Mouse (Mus musculus) intestine, embryonic 16.5 days (tissue): Measurements from ENCODE around the gene Dnajc8. TPM values are rescaled to one million over a fixed set of nuclear protein-coding genes. Genes with fewer than 3 reads are reported as not detected.

Source experiments
- ATAC-seq: fragments of 200-750 bp; cut with Nextera tagmentation; 2 replicates; pipeline ENCODE4 v1.8.0; 2017; ENCODE audit warnings: moderate TSS enrichment, moderate library complexity
- H3K27ac ChIP-seq: fragments of 300-500 bp; sonication (generic); 2 replicates; pipeline ENCODE4 v1.5.1; 2014; ENCODE audit warnings: mild to moderate bottlenecking, low read length
- H3K27me3 ChIP-seq: fragments of 300-500 bp; sonication (generic); replicated peaks from 2 replicates; pipeline ENCODE4 v1.6.1; 2014; ENCODE audit warnings: low read length, control low read depth, mixed read lengths; ENCODE audit not compliant: control insufficient read depth, insufficient read depth
- H3K36me3 ChIP-seq: fragments of 300-500 bp; sonication (generic); 2 replicates; pipeline ENCODE4 v1.6.1; 2014; ENCODE audit warnings: low read length, control low read depth; ENCODE audit not compliant: control insufficient read depth, insufficient read depth
- H3K4me1 ChIP-seq: fragments of 300-500 bp; sonication (generic); 2 replicates; pipeline ENCODE4 v1.6.1; 2014; ENCODE audit warnings: low read length, control low read depth, mixed read lengths; ENCODE audit not compliant: control insufficient read depth, insufficient read depth
- H3K4me2 ChIP-seq: fragments of 300-500 bp; sonication (generic); 2 replicates; pipeline ENCODE4 v1.6.1; 2014; ENCODE audit warnings: low read depth, low read length, control low read depth
- H3K4me3 ChIP-seq: fragments of 300-500 bp; sonication (generic); 2 replicates; pipeline ENCODE4 v1.5.1; 2014; ENCODE audit warnings: mild to moderate bottlenecking, low read length
- H3K9ac ChIP-seq: fragments of 300-500 bp; sonication (generic); 2 replicates; pipeline ENCODE4 v1.6.1; 2014; ENCODE audit warnings: low read depth, low read length
- H3K9me3 ChIP-seq: fragments of 300-500 bp; sonication (generic); 2 replicates; pipeline ENCODE4 v1.6.1; 2016; ENCODE audit warnings: low read length, control low read depth; ENCODE audit not compliant: control insufficient read depth
- WGBS: fragments of 180-500 bp; shearing (Covaris S2); extraction: QIAGEN DNeasy Blood & Tissue Kit; methylation state at CpG from one replicate; pipeline ENCODE4 v1.1.7; 2014; 5-methylcytosine and 5-hydroxymethylcytosine counted together
- polyA plus RNA-seq: library from polyadenylated mRNA; unstranded; fragments of >200 nt; fragmentation: Nextera tagmentation; extraction: Ambion mirVana; gene quantifications from 2 replicates; pipeline ENCODE4 v1.2.1, GENCODE M21; 2015

Gene Dnajc8
- polyA plus RNA-seq, 1 experiment from 2014 or later, result 150 TPM

- 39% methylated on average over 11 of the region's 11 CpGs for WGBS
Observed at GRCm38 (mm10) chr4:132573327-132573726, 38.0 kb downstream of the Dnajc8 start.

GRCm38 (mm10) chr4:132574809-132575347, 39.5 kb downstream of the Dnajc8 start:
- Histone ChIP-seq H3K9ac (no peak overlapping the region), H3K27me3 (no peaks in the 10 kb centered on the region), H3K36me3 (no peaks in the 10 kb centered on the region), H3K27ac (no peak overlapping the region), H3K4me1 (peaks cover 3% of the 10 kb centered on the region; the same call in 1 of the 2 replicates), H3K9me3 (no peaks in the 10 kb centered on the region), H3K4me2 (no peak overlapping the region), H3K4me3 (no peak overlapping the region)
- no peak for ATAC-seq
- 89% methylated on average over 1 of the region's 1 CpGs for WGBS

More at GRCm38 (mm10) chr4:132573327-132573726, 38.0 kb downstream of the Dnajc8 start:
- H3K36me3 ChIP-seq, result no peaks in the 10 kb centered on the region
- 0 out of 2 replicates have a peak overlapping the region, but pooled peaks have one; percentile 0 for H3K4me2 ChIP-seq
- no peak overlapping the region for H3K4me3 ChIP-seq
- no peak overlapping the region for H3K27ac ChIP-seq
- peaks cover 3% of the 10 kb centered on the region; the same call in 1 of the 2 replicates for H3K4me1 ChIP-seq
- peak; percentile 33; the same call in 1 of the 2 replicates for ATAC-seq
- H3K9ac ChIP-seq, result no peak overlapping the region
- no peaks in the 10 kb centered on the region for H3K9me3 ChIP-seq
- H3K27me3 ChIP-seq, result no peaks in the 10 kb centered on the region

- Histone ChIP-seq H3K4me1 (no peaks in the 10 kb centered on the region), H3K9me3 (no peaks in the 10 kb centered on the region), H3K4me2 (no peak overlapping the region), H3K4me3 (no peak overlapping the region), H3K36me3 (no peaks in the 10 kb centered on the region), H3K9ac (no peak overlapping the region), H3K27ac (no peak overlapping the region), H3K27me3 (no peaks in the 10 kb centered on the region)
- 66% methylated on average over 3 of the region's 3 CpGs for WGBS
- no peak for ATAC-seq
Observed at GRCm38 (mm10) chr4:132583781-132584180, 48.4 kb downstream of the Dnajc8 start.

GRCm38 (mm10) chr4:132584975-132585374, 49.6 kb downstream of the Dnajc8 start:
- H3K4me3 ChIP-seq, result no peak overlapping the region
- WGBS, result 74% methylated on average over 2 of the region's 2 CpGs
- no peak overlapping the region for H3K4me2 ChIP-seq
- H3K27ac ChIP-seq, result no peak overlapping the region
- no peak overlapping the region for H3K9ac ChIP-seq
- no peaks in the 10 kb centered on the region for H3K9me3 ChIP-seq
- no peaks in the 10 kb centered on the region for H3K4me1 ChIP-seq
- H3K27me3 ChIP-seq, result no peaks in the 10 kb centered on the region
- no peak for ATAC-seq
- H3K36me3 ChIP-seq, result no peaks in the 10 kb centered on the region

GRCm38 (mm10) chr4:132586282-132586681, 50.9 kb downstream of the Dnajc8 start:
- Histone ChIP-seq H3K36me3 (no peaks in the 10 kb centered on the region), H3K4me2 (no peak overlapping the region), H3K27me3 (no peaks in the 10 kb centered on the region), H3K9me3 (no peaks in the 10 kb centered on the region), H3K4me3 (no peak overlapping the region), H3K9ac (no peak overlapping the region), H3K27ac (no peak overlapping the region), H3K4me1 (no peaks in the 10 kb centered on the region)
- 95% methylated on average over 4 of the region's 4 CpGs for WGBS
- ATAC-seq, result no peak

- Histone ChIP-seq H3K27ac (no peak overlapping the region), H3K27me3 (no peaks in the 10 kb centered on the region), H3K36me3 (no peaks in the 10 kb centered on the region), H3K9me3 (no peaks in the 10 kb centered on the region), H3K4me3 (no peak overlapping the region), H3K4me1 (no peaks in the 10 kb centered on the region), H3K9ac (no peak overlapping the region), H3K4me2 (no peak overlapping the region)
- WGBS, result 67% methylated on average over 3 of the region's 3 CpGs
- ATAC-seq, result no peak
Observed at GRCm38 (mm10) chr4:132588512-132588911, 53.2 kb downstream of the Dnajc8 start.

- H3K27me3 ChIP-seq, result no peaks in the 10 kb centered on the region
- H3K4me1 ChIP-seq, result no peaks in the 10 kb centered on the region
- no peak overlapping the region for H3K4me3 ChIP-seq
- H3K9ac ChIP-seq, result no peak overlapping the region
- no peak overlapping the region for H3K27ac ChIP-seq
- no peaks in the 10 kb centered on the region for H3K36me3 ChIP-seq
- WGBS, result 79% methylated on average over 10 of the region's 10 CpGs
- no peak for ATAC-seq
- H3K4me2 ChIP-seq, result no peak overlapping the region
- H3K9me3 ChIP-seq, result no peaks in the 10 kb centered on the region
Observed at GRCm38 (mm10) chr4:132590642-132591041, 55.3 kb downstream of the Dnajc8 start.

- no peaks in the 10 kb centered on the region for H3K27me3 ChIP-seq
- no peak overlapping the region for H3K27ac ChIP-seq
- no peaks in the 10 kb centered on the region for H3K36me3 ChIP-seq
- no peak overlapping the region for H3K9ac ChIP-seq
- no peak overlapping the region for H3K4me3 ChIP-seq
- 87% methylated on average over 9 of the region's 9 CpGs for WGBS
- no peak for ATAC-seq
- H3K9me3 ChIP-seq, result no peaks in the 10 kb centered on the region
- no peaks in the 10 kb centered on the region for H3K4me1 ChIP-seq
- no peak overlapping the region for H3K4me2 ChIP-seq
Observed at GRCm38 (mm10) chr4:132592958-132593357, 57.6 kb downstream of the Dnajc8 start.

- Histone ChIP-seq H3K4me2 (no peak overlapping the region), H3K9me3 (no peaks in the 10 kb centered on the region), H3K27ac (no peak overlapping the region), H3K4me3 (no peak overlapping the region), H3K4me1 (no peaks in the 10 kb centered on the region), H3K27me3 (no peaks in the 10 kb centered on the region), H3K36me3 (no peaks in the 10 kb centered on the region), H3K9ac (no peak overlapping the region)
- 26% methylated on average over 4 of the region's 4 CpGs for WGBS
- no peak for ATAC-seq
Observed at GRCm38 (mm10) chr4:132594191-132594590, 58.8 kb downstream of the Dnajc8 start.

GRCm38 (mm10) chr4:132598861-132599260, 63.5 kb downstream of the Dnajc8 start:
- Histone ChIP-seq H3K9me3 (no peaks in the 10 kb centered on the region), H3K4me1 (no peaks in the 10 kb centered on the region), H3K36me3 (no peaks in the 10 kb centered on the region), H3K9ac (no peak overlapping the region), H3K4me2 (no peak overlapping the region), H3K27ac (no peak overlapping the region), H3K4me3 (no peak overlapping the region), H3K27me3 (no peaks in the 10 kb centered on the region)
- ATAC-seq, result no peak
- WGBS, result 94% methylated on average over 2 of the region's 2 CpGs
